Mouse (Mus musculus): ENCODE measurements around the gene Ptbp1.
A peak's percentile ranks its signal among the peaks of the same experiment; 100 is the strongest.

- peak; percentile 90 for TF ChIP-seq CTCF (IDR thresholded peaks at IDR 0.05)
- no peak for TF ChIP-seq POLR2A (IDR thresholded peaks at IDR 0.05; ENCODE audit: insufficient read depth, low read depth, low read length)
Measured at GRCm38 (mm10) chr10:79834769-79835398, 19.3 kb upstream of the Ptbp1 start.

Measured in heart, adult 2 months (tissue).